Mouse (Mus musculus) CD8-positive naive resting alpha-beta T cell, adult 57 days (primary cell): ENCODE results near the gene Wdr89. TPM values are rescaled to one million over a fixed set of nuclear protein-coding genes. Genes with fewer than 3 reads are reported as not detected.

ENCODE experiments used
- total RNA-seq: library from RNA; stranded (reverse); gene quantifications from one replicate; pipeline ENCODE4 v1.2.4, GENCODE M21; 2023

Gene Wdr89
- 10.7 TPM for total RNA-seq

GRCm38 (mm10) chr12:75669258-75670106 lies at the start of gene Wdr89:
Gene Wdr89 (minus strand): TSS chr12:75669537.

GRCm38 (mm10) chr12:75596154-75597002 lies 73.0 kb downstream of the Wdr89 start, which contains the start of gene Ppp2r5e:
Gene Ppp2r5e (minus strand): TSS chr12:75596245.

Other genes with a start within 250 kb of the Wdr89 start
- gene Ppp2r5e, start 73.3 kb downstream of the Wdr89 start, total RNA-seq = 65.2 TPM
- gene Sgpp1, start 66.2 kb upstream of the Wdr89 start, total RNA-seq = 38.7 TPM
- gene Syne2, start 148.6 kb upstream of the Wdr89 start, total RNA-seq = 21.5 TPM